ENCODE assay signal across 14 mouse cellular contexts in genomic region chr15:62503866-62504265, GRCm38 (mm10).
"Had no signal": no experiment of that assay in that cellular context is flagged by ENCODE, and none has a peak within 500 bp of the region (broad histone marks: within the 10 kb centered on the region; RNA-seq: fewer than 3 reads in every experiment).

No protein-coding gene starts in this region.

- H3K27ac ChIP-seq: kidney, embryonic 15.5 days; limb, embryonic 15.5 days; liver, embryonic 12.5 days; midbrain, embryonic 13.5 days had no signal

- ATAC-seq: liver, embryonic 12.5 days; midbrain, embryonic 13.5 days had no signal

- H3K9me3 ChIP-seq: kidney, embryonic 15.5 days; limb, embryonic 15.5 days; liver, embryonic 12.5 days; midbrain, embryonic 13.5 days had no signal

- H3K4me3 ChIP-seq: kidney, embryonic 15.5 days; limb, embryonic 15.5 days; liver, embryonic 12.5 days; midbrain, embryonic 13.5 days; myocyte had no signal

- H3K4me1 ChIP-seq: kidney, embryonic 15.5 days; limb, embryonic 15.5 days; liver, embryonic 12.5 days; midbrain, embryonic 13.5 days had no signal

- H3K9ac ChIP-seq: kidney, embryonic 15.5 days; limb, embryonic 15.5 days; liver, embryonic 12.5 days; lung, embryonic 14.5 days; midbrain, embryonic 13.5 days had no signal

- DNase-seq: kidney, adult 2 months; kidney, postnatal 14 days; lung, embryonic 14.5 days; lung, postnatal 10 days; lung, postnatal 4 days; right cerebral cortex, postnatal 4 days; spleen, adult 18-20 months; thymus, adult 18-20 months; thymus, postnatal 14 days had no signal

- H3K4me2 ChIP-seq: kidney, embryonic 15.5 days; limb, embryonic 15.5 days; liver, embryonic 12.5 days; lung, embryonic 14.5 days; midbrain, embryonic 13.5 days had no signal

- H3K27me3 ChIP-seq: kidney, embryonic 15.5 days; limb, embryonic 15.5 days; liver, embryonic 12.5 days; midbrain, embryonic 13.5 days had no signal

- H3K36me3 ChIP-seq: kidney, embryonic 15.5 days; limb, embryonic 15.5 days; liver, embryonic 12.5 days; midbrain, embryonic 13.5 days had no signal
